Mouse (Mus musculus) spleen, adult 2 months (tissue): ENCODE measurements at regions not wholly inside any gene's neighbourhood (a gene's known extent, or its start where the extent isn't known, plus 50 kb on each side); places are given as distances from the start of the nearest gene placed in this dataset.

Experiments
- CTCF ChIP-seq: fragments of 200-500 bp; IDR thresholded peaks from 2 replicates; pipeline ENCODE4 v1.5.1; 2011; ENCODE audit warnings: mild to moderate bottlenecking, inconsistent platforms; ENCODE audit not compliant: insufficient read depth, insufficient read length, insufficient replicate concordance; ENCODE audit errors: extremely low read depth
- POLR2A ChIP-seq: fragments of 200-500 bp; IDR thresholded peaks from 2 replicates; pipeline ENCODE4 v1.6.1; 2011; ENCODE audit warnings: low read depth, low read length, inconsistent platforms

DNA sequence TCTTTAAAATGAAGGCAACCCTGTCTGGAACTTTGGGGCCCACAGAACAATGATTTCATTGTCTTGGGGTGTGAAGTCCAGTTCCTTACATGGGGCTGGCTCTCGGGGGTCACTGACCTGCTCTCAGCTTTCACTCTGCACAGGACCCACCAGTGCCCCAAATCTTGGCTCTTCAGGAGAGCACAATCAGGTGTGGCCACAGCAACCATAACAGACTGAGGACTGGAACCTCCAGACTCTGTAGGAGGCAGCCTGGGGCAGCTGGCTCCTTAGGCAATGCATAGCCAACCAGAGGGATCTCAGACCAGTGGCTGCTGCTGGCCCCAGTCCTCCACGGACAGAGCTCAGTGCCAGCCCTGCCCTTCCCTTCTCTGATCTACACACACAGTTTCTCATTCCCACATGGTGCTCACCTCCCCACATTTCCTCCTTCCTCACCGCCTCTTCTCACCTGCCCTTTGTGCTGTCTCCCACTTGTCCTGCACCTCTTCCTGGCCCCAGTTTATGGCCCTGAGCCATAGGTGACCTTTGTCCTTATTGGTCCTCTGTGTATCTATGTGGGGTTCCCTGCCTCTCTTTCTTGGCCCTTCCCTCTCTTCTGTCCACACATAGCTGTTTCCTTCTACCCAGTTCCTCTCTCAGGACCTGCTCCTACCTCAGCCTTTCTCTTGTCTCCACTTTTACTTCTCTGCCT, 151.9 kb upstream of the Zmiz1 start:
- TF ChIP-seq CTCF (no peak), POLR2A (no peak)
